Mouse (Mus musculus): Measurements from ENCODE around the gene Slc25a10. TPM values are rescaled to one million over a fixed set of nuclear protein-coding genes. Genes with fewer than 3 reads are reported as not detected.

Gene Slc25a10
- total RNA-seq, 1 experiment from 2014 or later = 12.1 TPM

DNA sequence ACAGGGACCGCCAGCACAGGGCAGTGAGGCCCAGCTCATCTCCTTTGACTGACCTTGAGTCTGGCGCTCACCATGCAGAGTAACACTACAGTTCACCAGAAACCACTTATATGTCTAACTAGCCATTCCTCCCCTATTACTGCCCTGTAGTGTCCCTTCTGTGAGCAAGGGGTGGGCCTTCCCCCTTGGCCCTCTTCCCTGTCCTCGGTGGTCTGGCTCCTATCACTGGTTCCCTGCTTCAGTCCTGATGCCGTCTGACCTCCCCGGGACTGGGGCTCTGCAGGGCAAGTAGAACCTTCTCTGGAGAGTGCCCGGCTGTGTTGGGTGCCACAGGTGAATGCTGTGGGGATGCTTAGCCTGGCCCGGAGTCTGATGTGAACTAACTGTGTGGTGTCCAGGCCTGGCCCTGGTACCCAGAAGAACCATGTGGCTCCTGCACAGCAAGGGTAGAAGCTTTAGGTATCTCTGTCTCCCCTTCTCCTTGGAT is 8.1 kb upstream of the Slc25a10 start:
- ATAC-seq (replicated peaks; ENCODE audit: low read depth, poor library complexity, severe bottlenecking) = no peak

DNA sequence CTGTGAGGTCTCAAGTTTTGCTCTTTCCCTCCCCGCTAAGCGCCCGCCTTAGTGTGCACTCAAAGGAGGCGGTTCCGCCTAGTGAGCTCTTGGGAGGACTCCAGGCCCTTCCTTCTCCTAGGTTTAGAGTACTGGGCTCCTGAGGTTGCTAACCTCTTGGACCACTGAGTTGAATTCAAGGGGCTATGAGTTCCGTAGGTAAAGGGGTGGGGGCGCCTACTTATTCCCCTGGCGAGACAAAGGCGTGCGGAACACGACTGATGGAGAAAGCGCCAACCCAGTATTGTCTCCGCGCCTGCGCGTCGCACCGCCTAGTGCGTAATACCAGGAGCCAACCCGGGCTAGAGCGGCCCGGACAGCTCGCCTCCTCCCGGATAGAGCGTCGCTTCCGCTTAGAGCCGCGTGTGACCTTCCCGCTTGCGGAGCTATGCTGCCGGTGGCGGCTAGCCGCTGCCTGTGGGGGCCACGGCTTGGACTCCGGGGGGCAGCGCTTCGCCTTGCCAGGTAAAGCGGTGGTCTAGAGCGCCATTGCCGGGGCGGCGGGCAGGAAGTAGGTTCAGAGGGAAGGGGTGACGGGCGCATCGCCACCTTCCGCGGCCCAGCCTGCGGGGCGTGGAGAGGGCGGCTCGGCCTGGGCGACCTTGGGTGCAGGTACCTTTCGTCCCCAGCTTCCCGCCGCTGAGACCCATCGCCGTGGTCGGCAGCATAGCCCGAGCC is 7.2 kb upstream of the Slc25a10 start, which contains the start of gene Mrpl12:
Gene Mrpl12 (plus strand): TSS at position 349 of the 717 bp plus-strand sequence.
- ATAC-seq (replicated peaks; ENCODE audit: low read depth, poor library complexity, severe bottlenecking) = peak; percentile 85

GRCm38 (mm10) chr11:120485251-120485650 is 6.4 kb upstream of the Slc25a10 start:
- ATAC-seq (replicated peaks; ENCODE audit: low read depth, poor library complexity, severe bottlenecking) = no peak

DNA sequence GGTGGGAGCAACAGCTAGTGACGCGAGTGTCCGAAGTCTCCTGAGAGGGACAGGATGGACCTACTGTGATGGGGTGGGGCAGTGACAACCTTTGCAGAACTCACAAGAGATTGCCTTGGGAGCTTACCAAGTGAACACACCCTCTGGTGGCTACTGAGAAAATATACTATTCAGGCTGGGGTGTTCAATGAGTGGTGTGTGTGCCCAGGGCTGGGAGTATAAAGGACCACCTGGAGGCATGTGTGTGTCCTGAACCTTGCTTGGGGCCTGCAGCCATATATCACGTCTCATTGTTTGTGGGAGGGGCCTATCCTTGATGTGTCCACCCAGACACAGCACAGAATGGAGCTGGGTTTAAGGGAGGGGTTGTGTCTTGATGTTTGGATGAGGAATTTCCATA is 3.1 kb upstream of the Slc25a10 start:
- ATAC-seq (replicated peaks; ENCODE audit: low read depth, poor library complexity, severe bottlenecking) = no peak

DNA sequence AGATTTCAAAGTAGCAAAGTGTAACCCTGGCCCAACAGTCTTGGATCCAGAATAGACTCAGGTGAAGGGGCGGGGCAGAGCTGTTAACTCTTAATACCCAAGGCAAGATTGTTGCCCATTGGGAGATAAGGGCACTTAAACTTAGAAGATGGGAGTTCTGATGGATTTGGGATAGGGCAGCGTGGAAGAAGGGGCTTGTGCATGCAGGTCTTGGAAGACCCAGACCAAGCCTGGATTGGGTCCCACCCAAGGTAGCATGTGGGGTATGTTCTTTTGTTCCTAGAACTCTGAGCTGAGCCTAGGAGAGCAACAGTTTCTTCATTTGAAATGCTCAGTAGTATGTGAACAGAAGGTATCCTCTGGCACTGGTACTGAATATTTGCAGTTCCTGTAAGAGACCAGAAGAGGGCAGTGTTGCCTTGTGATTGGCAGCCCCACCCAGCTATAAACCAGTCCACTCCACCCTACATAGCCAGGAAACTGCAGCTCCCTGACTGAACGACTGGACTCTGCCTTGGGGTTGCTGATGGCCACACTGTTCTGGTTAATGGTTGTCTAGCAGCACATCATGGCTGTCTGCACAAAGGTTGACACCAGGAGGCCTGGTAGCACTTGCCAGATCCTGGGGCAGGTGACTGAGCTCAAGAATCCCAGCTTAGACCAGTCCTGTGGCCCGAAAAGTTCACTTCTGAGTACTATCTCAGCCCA is 2.4 kb upstream of the Slc25a10 start:
- peak; percentile 55 for ATAC-seq (replicated peaks; ENCODE audit: low read depth, poor library complexity, severe bottlenecking)

DNA sequence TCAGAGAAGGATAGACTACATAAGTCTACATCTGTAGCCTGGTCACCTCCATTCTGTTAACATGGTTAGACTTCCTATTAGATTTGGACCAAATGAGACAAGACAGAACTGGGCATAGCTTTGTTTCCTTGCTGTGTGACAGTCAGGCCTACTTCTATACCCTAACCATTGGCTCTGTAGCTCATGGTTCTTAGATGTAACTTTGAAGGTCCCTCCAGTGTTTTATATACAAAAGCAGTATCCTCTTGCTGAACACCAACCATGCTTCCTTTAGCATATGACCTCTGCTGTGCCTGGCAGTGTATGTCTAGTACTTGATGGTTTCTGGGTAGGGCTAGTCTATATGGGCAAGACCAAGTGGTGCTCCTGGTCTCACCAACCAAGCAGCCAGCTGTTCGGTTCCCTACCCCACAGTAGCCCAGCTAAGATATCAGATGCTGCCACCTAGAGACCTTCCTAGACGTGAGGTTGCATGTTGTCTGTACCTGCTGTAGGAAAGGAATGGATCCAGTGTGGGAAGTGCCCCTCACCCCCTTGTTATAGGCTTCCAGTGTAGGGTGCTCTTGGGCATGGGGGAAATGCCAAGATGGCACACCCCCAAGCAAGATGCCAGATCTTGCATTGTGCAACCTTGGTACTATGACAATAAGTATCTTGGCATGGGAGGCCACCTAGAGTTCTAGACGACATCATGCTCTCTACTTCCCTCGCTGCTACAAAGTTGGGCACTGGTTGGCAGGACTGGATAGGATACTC is 1.2 kb upstream of the Slc25a10 start:
- ATAC-seq (replicated peaks; ENCODE audit: low read depth, poor library complexity, severe bottlenecking) = no peak

DNA sequence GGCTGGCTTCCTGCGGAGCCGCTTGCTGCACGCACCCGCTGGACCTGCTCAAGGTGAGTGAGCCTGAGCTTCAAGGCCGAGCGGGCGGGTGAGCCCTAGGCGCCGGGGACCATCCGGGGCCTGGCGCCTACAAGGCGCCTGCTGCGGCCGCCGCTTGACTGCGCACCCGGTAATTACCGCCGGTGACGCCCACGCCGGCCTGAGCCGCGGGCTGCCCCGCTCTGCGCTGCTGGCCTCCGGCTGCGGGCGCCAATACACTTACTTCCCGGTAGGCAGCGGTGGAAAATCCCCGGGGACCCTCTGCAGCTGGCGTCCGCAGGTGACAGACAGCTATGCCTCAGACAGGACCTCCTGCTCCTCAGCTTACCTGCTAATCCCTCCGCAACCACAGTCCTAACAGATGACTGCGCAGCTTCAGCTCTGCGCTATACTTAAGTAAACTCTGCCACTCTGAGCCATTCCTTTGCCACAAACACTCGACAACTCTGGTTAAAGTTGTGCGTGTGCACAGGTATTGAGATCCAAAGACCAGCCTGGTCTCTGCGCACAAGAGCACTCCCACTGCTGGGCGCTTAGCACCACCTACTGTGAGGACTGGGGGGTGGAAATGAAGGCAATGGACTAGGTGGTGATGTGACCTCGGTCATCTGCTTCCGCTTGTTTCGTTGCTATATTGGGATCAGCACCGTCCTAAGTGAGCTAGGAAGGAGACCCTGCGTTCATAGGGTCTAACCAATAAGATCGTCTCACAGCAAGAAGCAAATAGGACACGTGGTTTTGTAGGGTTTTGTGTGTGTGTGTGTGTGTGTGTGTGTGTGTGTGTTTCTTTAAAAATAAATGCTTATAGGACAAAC is 611 bp downstream of the Slc25a10 start:
- ATAC-seq (replicated peaks; ENCODE audit: low read depth, poor library complexity, severe bottlenecking) = peak; percentile 51

- no peak for ATAC-seq (replicated peaks; ENCODE audit: low read depth, poor library complexity, severe bottlenecking)
These were observed 1.2 kb downstream of the Slc25a10 start for GRCm38 (mm10) chr11:120492878-120493203.

DNA sequence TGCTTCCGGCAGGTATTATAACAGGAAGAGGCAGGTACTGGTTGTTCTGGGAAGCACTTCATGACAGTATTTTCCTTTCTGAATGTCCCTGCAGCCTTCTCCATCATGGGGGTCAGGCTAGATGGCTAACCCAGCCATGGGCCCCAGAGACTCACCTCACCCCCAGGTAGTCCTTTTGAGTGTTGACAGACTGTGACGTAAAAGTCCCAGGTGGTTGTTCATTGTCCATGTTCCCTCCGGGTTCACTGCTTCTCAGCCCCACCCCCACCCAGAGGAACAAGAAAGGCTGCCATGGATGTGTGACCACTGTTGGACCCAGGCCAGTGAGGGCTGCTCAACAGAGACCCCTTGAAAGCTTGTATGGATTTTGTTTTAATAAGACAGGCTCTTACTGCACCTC is 1.7 kb downstream of the Slc25a10 start:
- no peak for ATAC-seq (replicated peaks; ENCODE audit: low read depth, poor library complexity, severe bottlenecking)

GRCm38 (mm10) chr11:120493911-120494310 is 2.3 kb downstream of the Slc25a10 start:
- ATAC-seq (replicated peaks; ENCODE audit: low read depth, poor library complexity, severe bottlenecking) = no peak

- no peak for ATAC-seq (replicated peaks; ENCODE audit: low read depth, poor library complexity, severe bottlenecking)
These were observed 5.8 kb downstream of the Slc25a10 start for GRCm38 (mm10) chr11:120497436-120497835.

DNA sequence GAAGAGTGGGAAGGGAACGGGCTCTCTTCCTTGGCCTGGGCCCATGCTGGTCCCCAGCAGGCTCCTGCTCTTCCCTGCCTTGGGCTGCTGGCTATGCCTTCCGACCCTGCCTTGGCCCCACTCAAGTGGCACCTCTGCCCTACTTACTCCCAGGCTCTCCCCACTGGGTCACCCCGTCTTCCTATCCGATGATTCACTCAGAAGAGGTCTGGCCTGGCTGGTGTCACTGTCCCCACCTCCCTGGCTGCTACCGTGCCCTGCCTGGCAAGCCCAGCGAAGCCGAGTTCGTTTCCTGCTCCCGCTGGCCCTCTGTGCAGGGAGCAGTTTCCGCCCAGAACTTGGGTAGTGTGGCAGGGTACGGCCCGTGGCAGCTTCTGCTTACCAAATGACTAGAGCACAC is 6.6 kb downstream of the Slc25a10 start:
- no peak for ATAC-seq (replicated peaks; ENCODE audit: low read depth, poor library complexity, severe bottlenecking)

GRCm38 (mm10) chr11:120498891-120499290 is 7.3 kb downstream of the Slc25a10 start:
- ATAC-seq (replicated peaks; ENCODE audit: low read depth, poor library complexity, severe bottlenecking) = no peak

DNA sequence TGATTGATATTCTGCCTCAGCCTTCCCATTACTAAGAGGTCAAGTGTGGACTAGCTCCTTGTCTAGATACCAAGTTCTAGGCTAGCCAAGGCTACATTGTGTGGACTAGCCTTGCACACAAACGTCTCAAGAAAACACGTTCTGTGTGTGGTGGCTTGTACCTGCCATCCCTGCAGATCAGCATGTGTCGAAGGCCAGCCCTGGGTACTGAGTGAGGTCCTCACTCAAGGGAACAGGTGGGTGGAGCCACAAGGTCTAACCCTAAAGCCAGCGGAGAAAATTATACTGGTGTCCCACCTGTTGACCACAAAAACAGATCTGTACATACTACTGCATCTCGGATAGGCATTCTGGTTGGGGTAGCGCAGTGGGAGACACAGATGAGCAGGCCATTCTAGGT is 8.3 kb downstream of the Slc25a10 start:
- no peak for ATAC-seq (replicated peaks; ENCODE audit: low read depth, poor library complexity, severe bottlenecking)

GRCm38 (mm10) chr11:120500357-120500756 is 8.7 kb downstream of the Slc25a10 start:
- no peak for ATAC-seq (replicated peaks; ENCODE audit: low read depth, poor library complexity, severe bottlenecking)

DNA sequence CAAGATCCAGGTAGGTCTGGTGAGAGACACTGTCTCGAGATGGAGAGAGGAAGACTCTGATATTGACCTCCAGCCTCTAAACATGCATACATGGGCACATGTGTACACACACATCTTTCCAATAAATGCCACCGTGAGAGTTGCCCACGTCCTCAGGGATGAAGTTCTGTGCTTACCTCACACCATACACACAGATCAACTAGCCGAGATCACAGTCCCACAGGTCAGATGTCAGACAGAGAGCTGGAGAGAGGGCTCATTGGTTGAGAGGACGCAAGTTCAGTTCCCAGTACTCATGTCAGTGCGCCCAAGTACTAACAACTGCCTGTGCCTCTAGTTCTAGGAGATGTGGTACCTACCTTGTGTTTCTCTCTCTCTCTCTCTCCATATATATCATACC is 9.4 kb downstream of the Slc25a10 start:
- ATAC-seq (replicated peaks; ENCODE audit: low read depth, poor library complexity, severe bottlenecking) = no peak

DNA sequence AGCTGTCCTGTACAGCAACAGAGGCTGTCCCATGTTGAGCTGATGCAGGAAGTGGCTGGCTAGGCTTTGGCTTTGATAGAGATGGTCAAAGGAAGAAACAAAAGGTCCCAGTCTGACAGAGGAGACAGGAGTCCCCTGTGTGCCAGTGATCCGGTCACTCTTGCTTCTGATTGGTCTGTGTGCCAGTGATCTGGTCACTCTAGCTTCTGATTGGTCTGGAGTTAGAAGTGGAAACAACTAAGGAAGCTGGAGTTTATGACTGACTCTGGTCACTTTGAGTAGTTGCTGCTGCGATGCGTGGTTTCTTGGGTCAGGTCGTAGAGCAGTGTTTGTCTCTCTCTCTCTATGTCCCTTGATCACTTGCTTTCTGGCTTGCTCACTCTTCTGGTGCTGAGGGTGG is 10.1 kb downstream of the Slc25a10 start:
- ATAC-seq (replicated peaks; ENCODE audit: low read depth, poor library complexity, severe bottlenecking) = peak; percentile 7; the same call in 1 of the 2 replicates

- ATAC-seq (replicated peaks; ENCODE audit: low read depth, poor library complexity, severe bottlenecking) = no peak
These were observed 14.0 kb downstream of the Slc25a10 start for GRCm38 (mm10) chr11:120505661-120506060.

GRCm38 (mm10) chr11:120506899-120507298 is 15.3 kb downstream of the Slc25a10 start:
- 0 out of 2 replicates have a peak, but pooled peaks have one; percentile 34 for ATAC-seq (replicated peaks; ENCODE audit: low read depth, poor library complexity, severe bottlenecking)
